Mouse (Mus musculus) thymus, adult 2 months (tissue): ENCODE results near the gene Aff1. TPM values are rescaled to one million over a fixed set of nuclear protein-coding genes. Genes with fewer than 3 reads are reported as not detected.
A peak's percentile ranks its signal among the peaks of the same experiment; 100 is the strongest.

Experiments used
- DNase-seq: peaks from one replicate; pipeline ENCODE4 v3.0.0; 2021
- H3K27ac ChIP-seq: fragments of 200-500 bp; 2 replicates; pipeline ENCODE4 v1.5.1; 2012; ENCODE audit warnings: low read length, control low read depth; ENCODE audit not compliant: control insufficient read depth, insufficient read depth
- H3K27me3 ChIP-seq: fragments of 200-500 bp; 2 replicates; pipeline ENCODE4 v1.6.1; 2012; ENCODE audit warnings: mild to moderate bottlenecking, low read length, moderate library complexity, mixed read lengths; ENCODE audit not compliant: control insufficient read depth, insufficient read depth
- H3K36me3 ChIP-seq: fragments of 200-500 bp; 2 replicates; pipeline ENCODE4 v1.6.1; 2012; ENCODE audit warnings: mild to moderate bottlenecking, low read length, moderate library complexity; ENCODE audit not compliant: control insufficient read depth, insufficient read depth
- H3K4me1 ChIP-seq: fragments of 200-500 bp; replicated peaks from 2 replicates; pipeline ENCODE4 v1.6.1; 2012; ENCODE audit warnings: low read length; ENCODE audit not compliant: control insufficient read depth, insufficient read depth
- H3K4me3 ChIP-seq: fragments of 200-500 bp; 2 replicates; pipeline ENCODE4 v1.5.1; 2012; ENCODE audit warnings: mild to moderate bottlenecking, low read length, control low read depth, moderate library complexity; ENCODE audit not compliant: control insufficient read depth, insufficient read depth
- CTCF ChIP-seq: fragments of 200-500 bp; IDR thresholded peaks from 2 replicates; pipeline ENCODE4 v1.5.1; 2012; ENCODE audit warnings: mild to moderate bottlenecking, control low read depth, low read length, moderate library complexity, borderline replicate concordance; ENCODE audit not compliant: control insufficient read depth, poor library complexity, insufficient read depth; ENCODE audit errors: extremely low read depth
- POLR2A ChIP-seq: fragments of 200-500 bp; IDR thresholded peaks from 2 replicates; pipeline ENCODE4 v1.6.1; 2012; ENCODE audit warnings: mild to moderate bottlenecking, low read length, control low read depth, moderate library complexity; ENCODE audit not compliant: control insufficient read depth, poor library complexity, insufficient read depth; ENCODE audit errors: extremely low read depth
- WGBS: fragments of 180-500 bp; shearing (Covaris S2); methylation state at CpG from one replicate; pipeline ENCODE4 v1.1.7; 2018; 5-methylcytosine and 5-hydroxymethylcytosine counted together
- polyA plus RNA-seq: library from polyadenylated mRNA; depleted of rRNA; stranded (reverse); fragments of >200 nt; gene quantifications from 2 replicates; pipeline ENCODE4 v1.2.3, GENCODE M21; 2012

Aff1 gene
- polyA plus RNA-seq, 1 experiment: 49.1 TPM

- Histone ChIP-seq H3K36me3 (no peaks in the 10 kb centered on the region), H3K4me1 (no peaks in the 10 kb centered on the region; the same call in 1 of the 2 replicates), H3K4me3 (no peak overlapping the region), H3K27ac (no peak overlapping the region), H3K27me3 (no peaks in the 10 kb centered on the region)
- WGBS: 72% methylated on average over 5 of the region's 5 CpGs
- no peak for TF ChIP-seq POLR2A
- TF ChIP-seq CTCF: no peak
- DNase-seq: peak; percentile 18
Observed at GRCm38 (mm10) chr5:103658921-103659320, 33.3 kb upstream of the Aff1 start.

- H3K4me3 ChIP-seq: no peak overlapping the region
- no peaks in the 10 kb centered on the region for H3K36me3 ChIP-seq
- no peaks in the 10 kb centered on the region; the same call in 1 of the 2 replicates for H3K4me1 ChIP-seq
- DNase-seq: peak; percentile 16
- WGBS: 27% methylated on average over 3 of the region's 3 CpGs
- H3K27me3 ChIP-seq: no peaks in the 10 kb centered on the region
- TF ChIP-seq CTCF (no peak), POLR2A (no peak)
- H3K27ac ChIP-seq: no peak overlapping the region
Observed at GRCm38 (mm10) chr5:103659571-103659970, 32.6 kb upstream of the Aff1 start.

GRCm38 (mm10) chr5:103664932-103665331 lies 27.2 kb upstream of the Aff1 start:
- Histone ChIP-seq H3K27ac (no peak overlapping the region), H3K4me3 (no peak overlapping the region), H3K4me1 (no peaks in the 10 kb centered on the region), H3K36me3 (no peaks in the 10 kb centered on the region), H3K27me3 (no peaks in the 10 kb centered on the region)
- WGBS: 95% methylated on average over 9 of the region's 9 CpGs
- no peak for DNase-seq
- TF ChIP-seq POLR2A: no peak
- no peak for TF ChIP-seq CTCF

GRCm38 (mm10) chr5:103665876-103666275 lies 26.3 kb upstream of the Aff1 start:
- no peak for DNase-seq
- no peak overlapping the region for H3K4me3 ChIP-seq
- H3K27me3 ChIP-seq: no peaks in the 10 kb centered on the region
- no peaks in the 10 kb centered on the region for H3K36me3 ChIP-seq
- 88% methylated on average over 2 of the region's 2 CpGs for WGBS
- no peak overlapping the region for H3K27ac ChIP-seq
- no peaks in the 10 kb centered on the region for H3K4me1 ChIP-seq
- TF ChIP-seq CTCF (no peak), POLR2A (no peak)

- no peaks in the 10 kb centered on the region for H3K4me1 ChIP-seq
- no peaks in the 10 kb centered on the region for H3K27me3 ChIP-seq
- TF ChIP-seq POLR2A (no peak), CTCF (no peak)
- no peak for DNase-seq
- H3K36me3 ChIP-seq: no peaks in the 10 kb centered on the region
- WGBS: 91% methylated on average over 3 of the region's 3 CpGs
- no peak overlapping the region for H3K27ac ChIP-seq
- no peak overlapping the region for H3K4me3 ChIP-seq
Observed at GRCm38 (mm10) chr5:103671858-103672257, 20.3 kb upstream of the Aff1 start.

- WGBS: 93% methylated on average over 4 of the region's 4 CpGs
- Histone ChIP-seq H3K27me3 (no peaks in the 10 kb centered on the region), H3K36me3 (no peaks in the 10 kb centered on the region), H3K4me3 (no peak overlapping the region), H3K4me1 (no peaks in the 10 kb centered on the region), H3K27ac (no peak overlapping the region)
- no peak for DNase-seq
- TF ChIP-seq POLR2A (no peak), CTCF (no peak)
Observed at GRCm38 (mm10) chr5:103673611-103674010, 18.6 kb upstream of the Aff1 start.

GRCm38 (mm10) chr5:103674482-103674881 lies 17.7 kb upstream of the Aff1 start:
- Histone ChIP-seq H3K27me3 (no peaks in the 10 kb centered on the region), H3K4me3 (no peak overlapping the region), H3K27ac (no peak overlapping the region), H3K4me1 (no peaks in the 10 kb centered on the region), H3K36me3 (no peaks in the 10 kb centered on the region)
- TF ChIP-seq CTCF: no peak
- TF ChIP-seq POLR2A: no peak
- no peak for DNase-seq
- WGBS: 86% methylated on average over 6 of the region's 6 CpGs
